ENCODE assay signal across 8 mouse cellular contexts in genomic region chr7:19160115-19160514, GRCm38 (mm10). TPM values are rescaled to one million over a fixed set of nuclear protein-coding genes. Genes with fewer than 3 reads are reported as not detected.
DNase-seq lines count a peak whose midpoint lies in the region; ATAC-seq and TF ChIP-seq lines count a peak whose summit lies in the region.

No protein-coding gene starts in this region.

- peaks cover 5% of the 10 kb centered on the region; the same call in 1 of the 2 replicates for H3K4me1 ChIP-seq in lung, embryonic 14.5 days (ENCODE audit: insufficient read depth)
- no peaks in the 10 kb centered on the region; the same call in none of the 2 replicates for H3K4me1 ChIP-seq in lung, adult 2 months (ENCODE audit: control insufficient read depth, insufficient read depth, low read length)
- H3K4me1 ChIP-seq in embryonic facial prominence, embryonic 14.5 days (ENCODE audit: control insufficient read depth, insufficient read depth, low read length): peaks cover 19% of the 10 kb centered on the region
- H3K4me1 ChIP-seq in limb, embryonic 10.5 days: peaks cover 46% of the 10 kb centered on the region

- 1% methylated on average over 20 of the region's 20 CpGs for WGBS in lung, embryonic 14.5 days
- 1% methylated on average over 20 of the region's 20 CpGs for WGBS in lung, adult 2 months
- under 1% methylated on average over 16 of the region's 20 CpGs for WGBS in embryonic facial prominence, embryonic 14.5 days
- 2% methylated on average over 20 of the region's 20 CpGs for WGBS in limb, embryonic 10.5 days

- TF ChIP-seq POLR2A in lung, adult 2 months (IDR thresholded peaks at IDR 0.05; ENCODE audit: borderline replicate concordance, extremely low read depth, low read depth, low read length): no peak

- peak; percentile 13; the same call in 1 of the 2 replicates for ATAC-seq in lung, embryonic 14.5 days (ENCODE audit: insufficient read depth)
- peak; percentile 38 for ATAC-seq in embryonic facial prominence, embryonic 14.5 days (ENCODE audit: low read depth)

- H3K4me3 ChIP-seq in lung, embryonic 14.5 days (ENCODE audit: low read depth, low read length): peak overlapping the region; percentile 36
- no peak overlapping the region for H3K4me3 ChIP-seq in lung, adult 2 months (replicated peaks; ENCODE audit: extremely low read depth, low read depth, low read length)
- H3K4me3 ChIP-seq in embryonic facial prominence, embryonic 14.5 days (ENCODE audit: low read depth, low read length): peak overlapping the region; percentile 37
- H3K4me3 ChIP-seq in limb, embryonic 10.5 days: peak overlapping the region; percentile 52

- no peak overlapping the region for H3K27ac ChIP-seq in lung, embryonic 14.5 days (ENCODE audit: low read depth)
- no peak overlapping the region for H3K27ac ChIP-seq in embryonic facial prominence, embryonic 14.5 days (replicated peaks; ENCODE audit: low read depth, low read length)
- H3K27ac ChIP-seq in limb, embryonic 10.5 days: no peak overlapping the region

- H3K4me2 ChIP-seq in lung, embryonic 14.5 days: peak overlapping the region; percentile 70
- H3K4me2 ChIP-seq in embryonic facial prominence, embryonic 14.5 days (ENCODE audit: low read depth, low read length): peak overlapping the region; percentile 69

- H3K9me3 ChIP-seq in lung, embryonic 14.5 days (ENCODE audit: low read depth, low read length): no peaks in the 10 kb centered on the region
- no peaks in the 10 kb centered on the region for H3K9me3 ChIP-seq in embryonic facial prominence, embryonic 14.5 days (ENCODE audit: control insufficient read depth, low read length)
- no peaks in the 10 kb centered on the region for H3K9me3 ChIP-seq in limb, embryonic 10.5 days (replicated peaks)

- H3K27me3 ChIP-seq in lung, embryonic 14.5 days (ENCODE audit: insufficient read depth, low read length): peaks cover 21% of the 10 kb centered on the region
- peaks cover 27% of the 10 kb centered on the region for H3K27me3 ChIP-seq in embryonic facial prominence, embryonic 14.5 days (replicated peaks; ENCODE audit: control insufficient read depth, insufficient read depth, low read length)
- H3K27me3 ChIP-seq in limb, embryonic 10.5 days (ENCODE audit: low read depth, poor library complexity, severe bottlenecking): peaks cover 72% of the 10 kb centered on the region

- H3K36me3 ChIP-seq in lung, embryonic 14.5 days (ENCODE audit: insufficient read depth): no peaks in the 10 kb centered on the region
- 0 out of 2 replicates have a peak, but pooled peaks cover 5% of the 10 kb centered on the region for H3K36me3 ChIP-seq in embryonic facial prominence, embryonic 14.5 days (ENCODE audit: control insufficient read depth, insufficient read depth, low read length)
- H3K36me3 ChIP-seq in limb, embryonic 10.5 days: peaks cover 9% of the 10 kb centered on the region

- TF ChIP-seq CTCF in lung, embryonic 14.5 days (IDR thresholded peaks at IDR 0.05; ENCODE audit: low read depth): no peak
- no peak for TF ChIP-seq CTCF in lung, adult 2 months (IDR thresholded peaks at IDR 0.05; ENCODE audit: insufficient read depth, low read length)

- intact Hi-C loops in left cerebral cortex, postnatal 25 days (cut with DNase I): no loop called here

- peak overlapping the region; percentile 32; the same call in 1 of the 2 replicates for H3K9ac ChIP-seq in lung, embryonic 14.5 days
- H3K9ac ChIP-seq in embryonic facial prominence, embryonic 14.5 days (ENCODE audit: low read depth, low read length): peak overlapping the region; percentile 51

- peak; percentile 43 for DNase-seq in lung, embryonic 14.5 days
- DNase-seq in lung, adult 2 months: no peak
- peak; percentile 41 for DNase-seq in embryonic facial prominence, embryonic 14.5 days (ENCODE audit: low spot score)
- peak; percentile 80 for DNase-seq in limb, embryonic 10.5 days (ENCODE audit: low spot score)
- peak; percentile 55 for DNase-seq in neural tube, embryonic 10.5 days (ENCODE audit: extremely low spot score, low spot score)
- DNase-seq in left cerebral cortex, postnatal 25 days (ENCODE audit: low spot score in 2 of 2): no peak
- DNase-seq in heart, adult 9 months (ENCODE audit: low spot score in 2 of 2): no peak
- DNase-seq in layer of hippocampus, adult 9-11 months: no peak

RNA-seq across cellular contexts. Expression of gene Gipr, which starts 5.8 kb away (rescaled TPM):
- polyA plus RNA-seq in lung, embryonic 14.5 days (2014; fragmentation: Nextera tagmentation; extraction: Ambion mirVana): 0.26 and 0.85 TPM in 2 replicates
- polyA plus RNA-seq in lung, adult 2 months (2012; rRNA removed): 0.19 and 0.24 TPM in 2 replicates
- polyA plus RNA-seq in embryonic facial prominence, embryonic 14.5 days (2014; fragmentation: Nextera tagmentation; extraction: Ambion mirVana): 0.37 and 0.60 TPM in 2 replicates
- 0.06 and 0.09 TPM in 2 replicates for polyA plus RNA-seq in limb, embryonic 10.5 days (2016; fragmentation: Nextera tagmentation; extraction: Ambion mirVana)
- 1 to 10 TPM; 1.1 to 1.5 TPM for total RNA-seq in left cerebral cortex, postnatal 25 days (2021)

RNA-seq across cellular contexts. Expression of gene Snrpd2, which starts 10.6 kb away (rescaled TPM):
- 158 and 161 TPM in 2 replicates for polyA plus RNA-seq in lung, embryonic 14.5 days (2014; fragmentation: Nextera tagmentation; extraction: Ambion mirVana)
- polyA plus RNA-seq in lung, adult 2 months (2012; rRNA removed): 16.2 and 20.1 TPM in 2 replicates
- polyA plus RNA-seq in embryonic facial prominence, embryonic 14.5 days (2014; fragmentation: Nextera tagmentation; extraction: Ambion mirVana): 130 and 131 TPM in 2 replicates
- polyA plus RNA-seq in limb, embryonic 10.5 days (2016; fragmentation: Nextera tagmentation; extraction: Ambion mirVana): 176 and 199 TPM in 2 replicates
- 10 to 100 TPM; 72.8 to 77.5 TPM for total RNA-seq in left cerebral cortex, postnatal 25 days (2021)

RNA-seq across cellular contexts. Expression of gene Qpctl, which starts 11.0 kb away (rescaled TPM):
- 12.5 and 13.1 TPM in 2 replicates for polyA plus RNA-seq in lung, embryonic 14.5 days (2014; fragmentation: Nextera tagmentation; extraction: Ambion mirVana)
- 11.1 and 14.9 TPM in 2 replicates for polyA plus RNA-seq in lung, adult 2 months (2012; rRNA removed)
- 11.1 and 13.2 TPM in 2 replicates for polyA plus RNA-seq in embryonic facial prominence, embryonic 14.5 days (2014; fragmentation: Nextera tagmentation; extraction: Ambion mirVana)
- 12.5 and 14.4 TPM in 2 replicates for polyA plus RNA-seq in limb, embryonic 10.5 days (2016; fragmentation: Nextera tagmentation; extraction: Ambion mirVana)
- 10 to 100 TPM; 15.5 to 16.0 TPM for total RNA-seq in left cerebral cortex, postnatal 25 days (2021)

RNA-seq across cellular contexts. Expression of gene Eml2, which starts 16.1 kb away (rescaled TPM):
- 2.6 and 2.7 TPM in 2 replicates for polyA plus RNA-seq in lung, embryonic 14.5 days (2014; fragmentation: Nextera tagmentation; extraction: Ambion mirVana)
- polyA plus RNA-seq in lung, adult 2 months (2012; rRNA removed): 73.7 and 81.5 TPM in 2 replicates
- polyA plus RNA-seq in embryonic facial prominence, embryonic 14.5 days (2014; fragmentation: Nextera tagmentation; extraction: Ambion mirVana): 3.6 and 4.2 TPM in 2 replicates
- 3.2 and 6.4 TPM in 2 replicates for polyA plus RNA-seq in limb, embryonic 10.5 days (2016; fragmentation: Nextera tagmentation; extraction: Ambion mirVana)
- total RNA-seq in left cerebral cortex, postnatal 25 days (2021): 100 to 1,000 TPM; 125 to 133 TPM

RNA-seq across cellular contexts. Expression of gene Fbxo46, which starts 40.5 kb away (rescaled TPM):
- 9.7 and 11.6 TPM in 2 replicates for polyA plus RNA-seq in lung, embryonic 14.5 days (2014; fragmentation: Nextera tagmentation; extraction: Ambion mirVana)
- 10.7 and 12.3 TPM in 2 replicates for polyA plus RNA-seq in lung, adult 2 months (2012; rRNA removed)
- 9.1 and 9.2 TPM in 2 replicates for polyA plus RNA-seq in embryonic facial prominence, embryonic 14.5 days (2014; fragmentation: Nextera tagmentation; extraction: Ambion mirVana)
- polyA plus RNA-seq in limb, embryonic 10.5 days (2016; fragmentation: Nextera tagmentation; extraction: Ambion mirVana): 15.2 and 19.6 TPM in 2 replicates
- total RNA-seq in left cerebral cortex, postnatal 25 days (2021): 10 to 100 TPM; 12.5 to 14.4 TPM

Comparison
In these comparisons a context has a peak if more than half of its experiments do, and no peak if none do; other contexts are left out.
1. DNase-seq: peak in lung, embryonic 14.5 days (single experiment), embryonic facial prominence, embryonic 14.5 days (single experiment), limb, embryonic 10.5 days (single experiment) and neural tube, embryonic 10.5 days (single experiment); none in lung, adult 2 months (single experiment), left cerebral cortex, postnatal 25 days (0 of 2), heart, adult 9 months (0 of 2) and layer of hippocampus, adult 9-11 months (single experiment).